Comparison of ENCODE assay signal across 8 mouse cellular contexts in the genomic region with DNA sequence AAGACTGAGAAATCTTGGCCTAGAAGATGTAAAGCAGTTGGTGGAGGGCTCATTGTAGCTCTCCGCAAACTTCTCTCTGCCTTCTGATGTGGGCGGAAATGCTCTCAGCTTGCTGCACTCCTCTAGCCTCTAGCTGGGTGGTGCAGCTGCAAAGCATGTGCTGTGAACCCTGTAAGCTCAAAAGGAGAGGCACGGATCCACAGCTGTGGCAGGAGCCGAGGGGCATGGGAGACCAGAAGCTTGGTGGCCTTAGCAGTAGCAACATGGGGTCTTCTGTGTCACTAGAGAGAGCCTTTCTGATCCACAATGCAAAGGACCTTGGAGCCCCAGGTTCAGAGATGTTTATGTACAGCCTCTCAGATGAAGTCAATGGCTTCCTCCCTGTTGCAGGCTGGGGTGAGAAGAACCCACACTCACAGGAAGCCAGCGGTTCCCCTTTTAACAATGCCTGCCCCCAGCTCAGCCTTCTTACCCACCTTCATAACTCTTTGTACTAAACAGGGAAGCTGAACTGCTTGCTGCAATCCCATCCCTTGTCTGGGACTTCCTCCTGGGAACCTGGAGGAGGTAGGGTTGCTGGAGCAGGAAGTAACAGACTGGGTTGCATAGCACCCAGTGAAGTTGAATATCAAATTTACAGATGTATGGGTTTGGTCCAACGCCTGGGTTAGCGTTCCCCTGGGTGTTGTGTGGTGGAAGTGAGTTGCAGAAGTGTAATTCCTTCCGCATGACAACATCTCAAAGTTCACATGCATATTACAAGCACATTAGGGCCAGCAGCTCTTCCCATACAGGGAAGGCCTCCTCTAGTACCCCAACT. TPM values are rescaled to one million over a fixed set of nuclear protein-coding genes. Genes with fewer than 3 reads are reported as not detected.
DNase-seq lines count a peak whose midpoint lies in the region; ATAC-seq lines count a peak whose summit lies in the region.

No protein-coding gene starts in this region.

- peak; percentile 8 for DNase-seq in kidney, adult 11 months
- no peak for DNase-seq in kidney, adult 8-10 months
- peak; percentile 8 to 9 for DNase-seq in kidney, postnatal 4 days
- DNase-seq in thymus, postnatal 4 days: peak; percentile 83
- no peak for DNase-seq in yolk sac, embryonic 10.5 days (ENCODE audit: low spot score)

- no peak for ATAC-seq in embryonic facial prominence, embryonic 13.5 days (ENCODE audit: insufficient number of reproducible peaks, insufficient read depth, low FRiP score, low TSS enrichment, low read depth)
- no peak for ATAC-seq in forebrain, embryonic 13.5 days

- H3K9me3 ChIP-seq in embryonic facial prominence, embryonic 13.5 days: no peaks in the 10 kb centered on the region
- no peaks in the 10 kb centered on the region for H3K9me3 ChIP-seq in megakaryocyte, embryonic 14.5 days
- H3K9me3 ChIP-seq in forebrain, embryonic 13.5 days (replicated peaks): no peaks in the 10 kb centered on the region

- no peak overlapping the region for H3K4me3 ChIP-seq in embryonic facial prominence, embryonic 13.5 days
- peak overlapping the region; percentile 64 for H3K4me3 ChIP-seq in megakaryocyte, embryonic 14.5 days (replicated peaks)
- H3K4me3 ChIP-seq in forebrain, embryonic 13.5 days: no peak overlapping the region

- H3K9ac ChIP-seq in embryonic facial prominence, embryonic 13.5 days: no peak overlapping the region
- H3K9ac ChIP-seq in forebrain, embryonic 13.5 days: no peak overlapping the region

- H3K36me3 ChIP-seq in embryonic facial prominence, embryonic 13.5 days: no peaks in the 10 kb centered on the region
- H3K36me3 ChIP-seq in megakaryocyte, embryonic 14.5 days (replicated peaks; ENCODE audit: low read length): no peaks in the 10 kb centered on the region
- H3K36me3 ChIP-seq in forebrain, embryonic 13.5 days (ENCODE audit: poor library complexity, severe bottlenecking): no peaks in the 10 kb centered on the region

- H3K27me3 ChIP-seq in embryonic facial prominence, embryonic 13.5 days: no peaks in the 10 kb centered on the region
- no peaks in the 10 kb centered on the region for H3K27me3 ChIP-seq in megakaryocyte, embryonic 14.5 days (replicated peaks)
- H3K27me3 ChIP-seq in forebrain, embryonic 13.5 days: no peaks in the 10 kb centered on the region

- H3K4me1 ChIP-seq in embryonic facial prominence, embryonic 13.5 days: 0 out of 2 replicates have a peak, but pooled peaks cover 5% of the 10 kb centered on the region
- peaks cover 15% of the 10 kb centered on the region for H3K4me1 ChIP-seq in megakaryocyte, embryonic 14.5 days
- no peaks in the 10 kb centered on the region for H3K4me1 ChIP-seq in forebrain, embryonic 13.5 days

- no peak overlapping the region for H3K4me2 ChIP-seq in embryonic facial prominence, embryonic 13.5 days
- no peak overlapping the region for H3K4me2 ChIP-seq in forebrain, embryonic 13.5 days

- WGBS in embryonic facial prominence, embryonic 13.5 days: 65% methylated on average over 8 of the region's 8 CpGs
- WGBS in forebrain, embryonic 13.5 days: 82% methylated on average over 8 of the region's 8 CpGs

- peak overlapping the region; percentile 33; the same call in 1 of the 2 replicates for H3K27ac ChIP-seq in embryonic facial prominence, embryonic 13.5 days
- no peak overlapping the region for H3K27ac ChIP-seq in forebrain, embryonic 13.5 days

RNA-seq across cellular contexts. Expression of a gene that starts 16.4 kb away (rescaled TPM):
- 1.9 and 2.1 TPM in 2 replicates for polyA plus RNA-seq in embryonic facial prominence, embryonic 13.5 days (2015; fragmentation: Nextera tagmentation; extraction: Ambion mirVana)
- 2.1 TPM in 1 of 2 replicates, not detected in the other for polyA plus RNA-seq in megakaryocyte, embryonic 14.5 days (2012; ENCODE audit: insufficient read depth, low replicate concordance)
- 0.43 and 0.98 TPM in 2 replicates for polyA plus RNA-seq in forebrain, embryonic 13.5 days (2015; fragmentation: Nextera tagmentation; extraction: Ambion mirVana)

Comparison
In these comparisons a context has a peak if more than half of its experiments do, and no peak if none do; other contexts are left out.
1. DNase-seq: peak in kidney, adult 11 months (single experiment), kidney, postnatal 4 days (2 of 2) and thymus, postnatal 4 days (single experiment); none in kidney, adult 8-10 months (0 of 2) and yolk sac, embryonic 10.5 days (single experiment).